Mouse (Mus musculus): ENCODE measurements around the gene Nf2. TPM values are rescaled to one million over a fixed set of nuclear protein-coding genes. Genes with fewer than 3 reads are reported as not detected.

Gene Nf2
- total and polyA plus RNA-seq, 3 experiments = 45.2 to 103 (median 50.7) TPM

- TF ChIP-seq MEF2A (IDR thresholded peaks at IDR 0.05; ENCODE audit: borderline replicate concordance, low read depth, low read length) (peak; percentile 46; the same call in 1 of the 2 replicates), NRF1 (IDR thresholded peaks at IDR 0.05; ENCODE audit: low read depth, low read length) (no peak), JUN (IDR thresholded peaks at IDR 0.05; ENCODE audit: insufficient read depth, low read depth, low read length) (peak; percentile 89), POLR2AphosphoS2 (IDR thresholded peaks at IDR 0.05; ENCODE audit: low read depth, low read length) (no peak), ZMIZ1 (IDR thresholded peaks at IDR 0.05; ENCODE audit: low read depth, low read length) (no peak), PAX5 (IDR thresholded peaks at IDR 0.05; ENCODE audit: low read length) (no peak), JUND (conservative IDR thresholded peaks at IDR 0.05; ENCODE audit: low read depth, low read length) (peak; percentile 91), KAT2A (IDR thresholded peaks at IDR 0.05; ENCODE audit: insufficient replicate concordance, low read length) (no peak), BHLHE40 (IDR thresholded peaks at IDR 0.05; ENCODE audit: low read depth, low read length) (peak; percentile 18; the same call in 1 of the 2 replicates), TCF12 (IDR thresholded peaks at IDR 0.05; ENCODE audit: low read depth, low read length) (no peak), IRF4 (IDR thresholded peaks at IDR 0.05; ENCODE audit: low read depth, low read length) (peak; percentile 95), E2F4 (IDR thresholded peaks at IDR 0.05; ENCODE audit: insufficient replicate concordance, low read depth, low read length) (no peak), MYC (IDR thresholded peaks at IDR 0.05; ENCODE audit: low read depth, low read length) (peak; percentile 66; the same call in 1 of the 2 replicates), MAZ (IDR thresholded peaks at IDR 0.05; ENCODE audit: low read depth, low read length) (no peak), GABPA (IDR thresholded peaks at IDR 0.05; ENCODE audit: insufficient replicate concordance, low read depth, low read length) (no peak), ETS1 (conservative IDR thresholded peaks at IDR 0.05; ENCODE audit: low read depth, low read length) (peak; percentile 76), RAD21 (IDR thresholded peaks at IDR 0.05; ENCODE audit: low read depth, low read length) (peak; percentile 16), UBTF (IDR thresholded peaks at IDR 0.05; ENCODE audit: low read depth, low read length) (no peak), RCOR1 (conservative IDR thresholded peaks at IDR 0.05; ENCODE audit: low read depth, low read length) (0 out of 2 replicates have a peak, but pooled peaks have one; percentile 8), EP300 (IDR thresholded peaks at IDR 0.05; ENCODE audit: low read length) (peak; percentile 88), CTCF (conservative IDR thresholded peaks at IDR 0.05 in 1 of 2, IDR thresholded peaks at IDR 0.05 in 1 of 2; ENCODE audit: low read depth in 2 of 2, low read length in 2 of 2) (peak in 1 of 2 experiments; percentile 51; a peak in 2 of 4 replicates)
- Histone ChIP-seq H3K27me3 (replicated peaks) (no peaks in the 10 kb centered on the region), H3K9me3 (replicated peaks; ENCODE audit: low read length) (no peaks in the 10 kb centered on the region), H3K79me2 (replicated peaks; ENCODE audit: control insufficient read depth, extremely low read depth, insufficient read depth, poor library complexity, severe bottlenecking) (no peaks in the 10 kb centered on the region), H3K36me3 (replicated peaks in 1 of 2; ENCODE audit: control insufficient read depth in 1 of 2, insufficient read depth in 1 of 2, low read length in 1 of 2) (peaks cover 4 to 59% of the 10 kb centered on the region in 2 experiments), H3K9ac (ENCODE audit: insufficient read depth, low read depth) (no peak overlapping the region; the same call in 1 of the 2 replicates), H3K4me3 (replicated peaks in 1 of 3; ENCODE audit: low read depth in 2 of 3, low read length in 2 of 3, poor library complexity in 1 of 3) (no peak overlapping the region), H3K27ac (ENCODE audit: insufficient read depth, low read depth) (peak overlapping the region; percentile 92; the same call in 1 of the 2 replicates), H3K4me2 (ENCODE audit: insufficient read depth, low read depth, poor library complexity, severe bottlenecking) (no peak overlapping the region; the same call in 1 of the 2 replicates), H3K4me1 (ENCODE audit: control insufficient read depth in 1 of 2, insufficient read depth in 2 of 2) (peaks cover 14 to 32% of the 10 kb centered on the region in 2 experiments)
- dilution Hi-C loops (cut with MboI; ENCODE audit: extremely low pct_ligation_motif_present, extremely low pct_unique_long_range_greater_than_20kb, low sequenced_read_pairs) = no loop called here
- in situ Hi-C loops (cut with MboI; ENCODE audit: low pct_ligation_motif_present, low pct_unique_long_range_greater_than_20kb, low sequenced_read_pairs) = no loop called here
- peak; percentile 60 for DNase-seq (ENCODE audit: extremely low read depth)
Observed at GRCm38 (mm10) chr11:4804921-4805562, 44.3 kb downstream of the Nf2 start.

All from CH12.LX (cell line).